Mouse (Mus musculus) hindbrain, embryonic 15.5 days (tissue): ENCODE measurements around the gene Ankrd1. TPM values are rescaled to one million over a fixed set of nuclear protein-coding genes. Genes with fewer than 3 reads are reported as not detected.

Experiments
- ATAC-seq: fragments of 200-750 bp; cut with Nextera tagmentation; 2 replicates; pipeline ENCODE4 v1.8.0; 2017; ENCODE audit warnings: low read depth, moderate number of reproducible peaks, moderate TSS enrichment; ENCODE audit not compliant: low FRiP score
- H3K27ac ChIP-seq: fragments of 300-500 bp; sonication (generic); replicated peaks from 2 replicates; pipeline ENCODE4 v1.5.1; 2015; ENCODE audit warnings: mild to moderate bottlenecking, inconsistent platforms
- H3K27me3 ChIP-seq: fragments of 300-500 bp; sonication (generic); 2 replicates; pipeline ENCODE4 v1.6.1; 2015; ENCODE audit warnings: control low read depth, inconsistent platforms
- H3K36me3 ChIP-seq: fragments of 300-500 bp; sonication (generic); 2 replicates; pipeline ENCODE4 v1.6.1; 2015; ENCODE audit warnings: control low read depth, inconsistent platforms
- H3K4me1 ChIP-seq: fragments of 300-500 bp; sonication (generic); replicated peaks from 2 replicates; pipeline ENCODE4 v1.6.1; 2015; ENCODE audit warnings: control low read depth, inconsistent platforms
- H3K4me2 ChIP-seq: fragments of 300-500 bp; sonication (generic); 2 replicates; pipeline ENCODE4 v1.6.1; 2015; ENCODE audit warnings: moderate library complexity, mild to moderate bottlenecking, inconsistent platforms
- H3K4me3 ChIP-seq: fragments of 300-500 bp; sonication (generic); 2 replicates; pipeline ENCODE4 v1.5.1; 2015; ENCODE audit warnings: mild to moderate bottlenecking, inconsistent platforms
- H3K9ac ChIP-seq: fragments of 300-500 bp; sonication (generic); 2 replicates; pipeline ENCODE4 v1.6.1; 2015; ENCODE audit warnings: inconsistent platforms
- H3K9me3 ChIP-seq: fragments of 300-500 bp; sonication (generic); 2 replicates; pipeline ENCODE4 v1.6.1; 2016; ENCODE audit warnings: control low read depth, inconsistent platforms
- WGBS: fragments of 180-500 bp; shearing (Covaris S2); methylation state at CpG from one replicate; pipeline ENCODE4 v1.1.7; 2015; 5-methylcytosine and 5-hydroxymethylcytosine counted together
- polyA plus RNA-seq: library from polyadenylated mRNA; unstranded; fragments of >200 nt; fragmentation: Nextera tagmentation; extraction: Ambion mirVana; gene quantifications from 2 replicates; pipeline ENCODE4 v1.2.1, GENCODE M21; 2015

Ankrd1 gene
- polyA plus RNA-seq: not detected in 2 replicates

- no peak within 1 kb of the TSS for H3K9ac ChIP-seq
- ATAC-seq: no peak
- H3K27ac ChIP-seq: no peak within 1 kb of the TSS
- H3K4me2 ChIP-seq: no peak within 1 kb of the TSS
- H3K36me3 ChIP-seq: no peaks in the 10 kb centered on the region
- H3K9me3 ChIP-seq: no peaks in the 10 kb centered on the region
- no peaks in the 10 kb centered on the region for H3K27me3 ChIP-seq
- no peaks in the 10 kb centered on the region for H3K4me1 ChIP-seq
- no peak within 1 kb of the TSS for H3K4me3 ChIP-seq
- 88% methylated on average over 14 of the region's 14 CpGs for whole genome bisulfite sequencing
Observed at GRCm38 (mm10) chr19:36119783-36120471, at the start of gene Ankrd1. TSS of gene Ankrd1 (minus strand) at chr19:36120099.

DNA sequence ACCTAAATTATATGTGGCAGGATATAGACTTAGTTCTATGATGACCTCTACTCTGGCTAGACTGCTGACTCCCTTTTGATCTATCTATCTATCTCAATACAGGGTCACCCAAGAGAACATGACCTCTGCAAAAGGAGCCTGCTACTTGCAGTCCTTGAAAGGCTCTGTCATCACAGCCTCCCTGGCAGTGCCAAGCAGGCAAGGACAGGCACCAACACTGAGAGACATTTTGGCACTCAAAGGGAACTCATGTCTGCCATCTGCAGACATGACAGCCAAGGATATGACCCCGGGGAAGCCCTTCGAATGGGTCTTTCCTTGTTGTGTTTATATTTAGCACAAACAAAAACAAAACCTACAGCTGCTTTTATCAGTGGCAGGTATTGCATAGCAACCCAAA, 49.2 kb upstream of the Ankrd1 start:
- no peak overlapping the region for H3K4me2 ChIP-seq
- WGBS: 92% methylated on average over 2 of the region's 2 CpGs
- H3K27ac ChIP-seq: no peak overlapping the region
- no peak overlapping the region for H3K9ac ChIP-seq
- no peaks in the 10 kb centered on the region for H3K27me3 ChIP-seq
- ATAC-seq: no peak
- no peak overlapping the region for H3K4me3 ChIP-seq
- H3K4me1 ChIP-seq: no peaks in the 10 kb centered on the region
- H3K9me3 ChIP-seq: no peaks in the 10 kb centered on the region
- no peaks in the 10 kb centered on the region for H3K36me3 ChIP-seq

GRCm38 (mm10) chr19:36168121-36168520, 48.2 kb upstream of the Ankrd1 start:
- H3K4me2 ChIP-seq: no peak overlapping the region
- H3K9ac ChIP-seq: no peak overlapping the region
- no peaks in the 10 kb centered on the region for H3K36me3 ChIP-seq
- H3K4me3 ChIP-seq: no peak overlapping the region
- H3K9me3 ChIP-seq: no peaks in the 10 kb centered on the region
- H3K4me1 ChIP-seq: no peaks in the 10 kb centered on the region
- H3K27me3 ChIP-seq: no peaks in the 10 kb centered on the region
- ATAC-seq: no peak
- no peak overlapping the region for H3K27ac ChIP-seq
- WGBS: 77% methylated on average over 4 of the region's 4 CpGs

DNA sequence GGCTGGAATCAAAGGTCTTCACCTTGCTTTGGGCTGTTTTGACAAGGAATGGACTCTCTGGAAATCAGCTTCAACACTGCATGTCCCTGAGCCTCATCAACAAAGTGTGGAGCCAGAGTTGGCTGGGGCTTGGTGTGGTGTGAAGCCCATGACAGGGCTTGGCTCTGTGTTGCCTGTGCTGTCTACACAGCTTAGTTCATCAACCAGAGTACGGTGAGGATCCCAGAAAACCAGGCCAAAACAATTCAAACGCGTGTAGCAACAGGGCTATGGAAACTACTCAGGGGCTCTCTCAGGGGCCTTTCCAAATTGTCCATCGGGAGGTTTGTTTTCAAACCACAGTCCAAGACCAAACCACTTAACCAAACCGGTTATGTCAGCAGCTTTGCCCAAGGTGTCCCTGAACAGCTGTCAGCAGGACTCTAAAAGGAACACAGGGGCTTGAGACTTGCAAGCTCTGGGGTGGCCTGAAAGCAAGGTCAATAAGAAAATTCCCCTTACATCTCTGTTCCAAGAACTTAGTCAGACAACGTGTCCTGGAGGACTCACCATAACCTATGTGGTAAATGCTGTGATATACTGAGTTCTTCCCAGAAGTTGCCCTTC, 47.5 kb upstream of the Ankrd1 start:
- no peaks in the 10 kb centered on the region for H3K9me3 ChIP-seq
- no peak overlapping the region for H3K9ac ChIP-seq
- no peak overlapping the region for H3K4me3 ChIP-seq
- no peaks in the 10 kb centered on the region for H3K36me3 ChIP-seq
- WGBS: 93% methylated on average over 6 of the region's 6 CpGs
- no peak overlapping the region for H3K27ac ChIP-seq
- no peaks in the 10 kb centered on the region for H3K4me1 ChIP-seq
- no peaks in the 10 kb centered on the region for H3K27me3 ChIP-seq
- ATAC-seq: no peak
- H3K4me2 ChIP-seq: no peak overlapping the region

DNA sequence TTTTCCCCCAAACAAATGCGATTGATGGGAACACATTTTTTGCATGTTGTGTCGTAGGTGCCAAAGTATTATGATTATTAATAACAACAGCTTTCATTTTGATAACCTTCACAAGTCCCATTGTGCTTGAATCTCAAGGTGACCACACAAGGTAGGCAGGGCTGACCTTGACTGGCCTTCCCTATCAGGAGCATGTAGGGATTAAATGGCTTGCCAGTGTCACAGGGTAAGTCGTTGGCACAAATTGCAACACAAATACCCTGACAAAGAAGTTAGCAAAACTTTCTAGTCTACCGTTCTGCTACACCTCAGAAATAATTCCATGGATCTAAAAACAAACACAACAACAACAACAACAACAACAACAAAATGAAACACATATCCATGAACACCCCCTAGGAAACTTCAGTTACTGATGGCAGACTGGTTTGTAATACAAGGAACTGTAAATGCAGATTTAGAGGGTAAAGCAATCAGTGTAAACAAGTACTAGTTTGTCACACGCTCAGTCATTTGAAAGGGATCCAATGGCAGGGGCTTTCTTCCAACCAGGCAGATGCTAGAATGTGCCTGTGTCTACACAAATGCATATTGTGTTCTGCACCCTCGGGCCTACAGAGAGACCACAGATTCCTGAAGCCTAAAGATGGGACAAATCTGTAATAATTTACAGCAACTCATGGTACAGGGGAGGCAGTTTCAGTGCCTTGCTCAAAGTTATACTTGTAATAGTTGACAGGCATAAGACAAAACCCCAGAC, 46.7 kb upstream of the Ankrd1 start:
- no peak for ATAC-seq
- H3K27ac ChIP-seq: no peak overlapping the region
- WGBS: 90% methylated on average over 6 of the region's 6 CpGs
- H3K9me3 ChIP-seq: no peaks in the 10 kb centered on the region
- no peaks in the 10 kb centered on the region for H3K27me3 ChIP-seq
- H3K36me3 ChIP-seq: no peaks in the 10 kb centered on the region
- H3K4me3 ChIP-seq: no peak overlapping the region
- H3K4me2 ChIP-seq: no peak overlapping the region
- H3K9ac ChIP-seq: no peak overlapping the region
- H3K4me1 ChIP-seq: no peaks in the 10 kb centered on the region

- WGBS: 72% methylated on average over 4 of the region's 4 CpGs
- Histone ChIP-seq H3K27me3 (no peaks in the 10 kb centered on the region), H3K4me3 (no peak overlapping the region), H3K27ac (no peak overlapping the region), H3K9me3 (no peaks in the 10 kb centered on the region), H3K9ac (no peak overlapping the region), H3K36me3 (no peaks in the 10 kb centered on the region), H3K4me1 (no peaks in the 10 kb centered on the region), H3K4me2 (no peak overlapping the region)
- ATAC-seq: no peak
Observed at GRCm38 (mm10) chr19:36165351-36165750, 45.5 kb upstream of the Ankrd1 start.

DNA sequence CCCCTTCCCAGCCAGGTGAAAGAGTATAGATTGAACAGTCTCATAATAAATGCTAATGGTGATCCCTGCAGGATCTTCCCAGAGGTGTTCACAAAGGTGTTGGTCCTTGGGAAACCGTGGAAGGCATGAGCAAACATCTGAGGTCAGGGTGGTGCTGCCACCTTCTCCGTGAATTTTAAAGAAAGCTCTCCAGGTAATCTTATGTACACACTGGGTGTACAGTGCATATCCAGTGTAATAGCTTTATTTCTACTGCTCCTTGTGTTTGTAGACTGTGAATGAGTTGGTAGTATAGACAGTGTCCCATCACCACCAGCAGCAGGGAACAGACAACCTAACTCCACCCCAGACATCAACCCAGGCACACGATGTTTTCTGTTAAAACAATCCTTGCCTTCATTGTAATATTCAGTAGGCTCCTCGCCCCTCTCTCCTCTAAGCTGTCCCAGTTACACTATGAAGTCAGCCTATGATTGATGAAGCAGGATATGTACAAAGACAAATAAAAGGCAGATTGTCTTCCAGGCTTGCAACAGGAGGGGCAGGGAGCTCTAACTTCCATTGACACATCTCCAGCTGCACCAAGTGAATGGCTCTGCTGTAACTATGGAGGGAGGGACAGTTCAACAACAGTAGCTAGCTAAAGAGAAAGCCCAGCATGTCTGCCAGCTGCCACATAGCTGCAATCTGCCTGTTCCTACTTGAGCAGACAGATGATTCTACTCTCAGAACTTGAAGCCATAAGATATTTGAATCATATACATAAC, 30.5 kb upstream of the Ankrd1 start:
- no peaks in the 10 kb centered on the region for H3K4me1 ChIP-seq
- no peak overlapping the region for H3K27ac ChIP-seq
- 55% methylated on average over 4 of the region's 4 CpGs for WGBS
- H3K27me3 ChIP-seq: no peaks in the 10 kb centered on the region
- no peaks in the 10 kb centered on the region for H3K9me3 ChIP-seq
- H3K4me3 ChIP-seq: no peak overlapping the region
- no peaks in the 10 kb centered on the region for H3K36me3 ChIP-seq
- peak; percentile 63 for ATAC-seq
- H3K9ac ChIP-seq: no peak overlapping the region
- H3K4me2 ChIP-seq: no peak overlapping the region

- Histone ChIP-seq H3K9me3 (no peaks in the 10 kb centered on the region), H3K4me2 (no peak overlapping the region), H3K9ac (no peak overlapping the region), H3K27me3 (no peaks in the 10 kb centered on the region), H3K36me3 (no peaks in the 10 kb centered on the region), H3K4me1 (no peaks in the 10 kb centered on the region), H3K27ac (no peak overlapping the region), H3K4me3 (no peak overlapping the region)
- 86% methylated on average over 6 of the region's 6 CpGs for WGBS
- no peak for ATAC-seq
Observed at GRCm38 (mm10) chr19:36148578-36148977, 28.7 kb upstream of the Ankrd1 start.

GRCm38 (mm10) chr19:36143571-36143970, 23.7 kb upstream of the Ankrd1 start:
- Histone ChIP-seq H3K4me3 (no peak overlapping the region), H3K4me2 (no peak overlapping the region), H3K27ac (no peak overlapping the region), H3K9ac (no peak overlapping the region), H3K27me3 (no peaks in the 10 kb centered on the region), H3K36me3 (no peaks in the 10 kb centered on the region), H3K9me3 (no peaks in the 10 kb centered on the region), H3K4me1 (no peaks in the 10 kb centered on the region)
- ATAC-seq: no peak
- WGBS: 90% methylated on average over 2 of the region's 2 CpGs

DNA sequence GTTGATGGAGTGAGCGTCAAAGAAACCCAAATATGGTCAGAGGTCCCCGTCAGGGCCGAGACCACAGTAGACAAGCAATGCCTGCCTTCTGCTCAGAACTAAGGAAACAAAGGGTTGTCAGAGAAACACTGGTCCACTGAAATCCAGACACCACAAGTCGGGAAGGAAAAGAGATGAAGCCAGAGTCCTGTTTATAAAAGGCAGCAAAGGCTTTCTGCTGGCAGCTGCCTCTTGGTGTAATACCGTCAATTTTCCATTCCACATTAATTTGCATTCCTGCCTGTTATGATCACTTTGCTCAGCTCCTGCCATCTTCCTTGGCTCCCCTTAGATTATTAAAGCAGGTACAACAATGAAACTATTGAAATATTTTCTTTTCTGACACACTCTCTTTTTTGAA, 13.8 kb upstream of the Ankrd1 start:
- WGBS: 45% methylated on average over 5 of the region's 5 CpGs
- H3K9ac ChIP-seq: no peak overlapping the region
- no peak overlapping the region for H3K4me3 ChIP-seq
- no peak for ATAC-seq
- H3K27me3 ChIP-seq: no peaks in the 10 kb centered on the region
- H3K9me3 ChIP-seq: no peaks in the 10 kb centered on the region
- no peaks in the 10 kb centered on the region for H3K4me1 ChIP-seq
- H3K36me3 ChIP-seq: no peaks in the 10 kb centered on the region
- no peak overlapping the region for H3K4me2 ChIP-seq
- no peak overlapping the region for H3K27ac ChIP-seq

DNA sequence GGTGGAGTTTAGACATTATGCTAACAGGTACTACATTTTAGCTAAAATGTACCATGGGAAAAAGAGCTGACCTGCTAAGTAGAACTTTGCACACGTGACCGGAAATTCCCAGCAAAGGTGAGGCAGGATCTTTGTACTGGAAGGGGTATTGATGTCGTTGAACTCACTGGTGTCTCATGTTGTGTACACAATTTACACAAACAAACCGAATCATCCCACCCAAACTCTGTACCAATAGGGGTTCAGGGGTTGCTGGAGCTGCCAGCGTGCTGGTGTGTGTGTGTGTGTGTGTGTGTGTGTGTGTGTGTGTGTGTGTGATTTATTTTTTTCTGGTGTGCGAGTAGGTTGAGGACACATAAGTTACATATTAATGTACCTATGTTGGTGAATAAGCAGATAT, 13.2 kb upstream of the Ankrd1 start:
- no peaks in the 10 kb centered on the region for H3K9me3 ChIP-seq
- no peak for ATAC-seq
- no peaks in the 10 kb centered on the region for H3K36me3 ChIP-seq
- no peak overlapping the region for H3K9ac ChIP-seq
- 94% methylated on average over 6 of the region's 6 CpGs for WGBS
- H3K27ac ChIP-seq: no peak overlapping the region
- H3K4me2 ChIP-seq: no peak overlapping the region
- H3K4me3 ChIP-seq: no peak overlapping the region
- H3K4me1 ChIP-seq: no peaks in the 10 kb centered on the region
- H3K27me3 ChIP-seq: no peaks in the 10 kb centered on the region

- Histone ChIP-seq H3K4me1 (no peaks in the 10 kb centered on the region), H3K4me3 (no peak overlapping the region), H3K27me3 (no peaks in the 10 kb centered on the region), H3K9me3 (no peaks in the 10 kb centered on the region), H3K9ac (no peak overlapping the region), H3K36me3 (no peaks in the 10 kb centered on the region), H3K4me2 (no peak overlapping the region), H3K27ac (no peak overlapping the region)
- no peak for ATAC-seq
- 81% methylated on average over 6 of the region's 6 CpGs for WGBS
Observed at GRCm38 (mm10) chr19:36131990-36132389, 12.1 kb upstream of the Ankrd1 start.
